Mouse (Mus musculus): ENCODE measurements around the gene Lama5.

Lama5 gene

DNA sequence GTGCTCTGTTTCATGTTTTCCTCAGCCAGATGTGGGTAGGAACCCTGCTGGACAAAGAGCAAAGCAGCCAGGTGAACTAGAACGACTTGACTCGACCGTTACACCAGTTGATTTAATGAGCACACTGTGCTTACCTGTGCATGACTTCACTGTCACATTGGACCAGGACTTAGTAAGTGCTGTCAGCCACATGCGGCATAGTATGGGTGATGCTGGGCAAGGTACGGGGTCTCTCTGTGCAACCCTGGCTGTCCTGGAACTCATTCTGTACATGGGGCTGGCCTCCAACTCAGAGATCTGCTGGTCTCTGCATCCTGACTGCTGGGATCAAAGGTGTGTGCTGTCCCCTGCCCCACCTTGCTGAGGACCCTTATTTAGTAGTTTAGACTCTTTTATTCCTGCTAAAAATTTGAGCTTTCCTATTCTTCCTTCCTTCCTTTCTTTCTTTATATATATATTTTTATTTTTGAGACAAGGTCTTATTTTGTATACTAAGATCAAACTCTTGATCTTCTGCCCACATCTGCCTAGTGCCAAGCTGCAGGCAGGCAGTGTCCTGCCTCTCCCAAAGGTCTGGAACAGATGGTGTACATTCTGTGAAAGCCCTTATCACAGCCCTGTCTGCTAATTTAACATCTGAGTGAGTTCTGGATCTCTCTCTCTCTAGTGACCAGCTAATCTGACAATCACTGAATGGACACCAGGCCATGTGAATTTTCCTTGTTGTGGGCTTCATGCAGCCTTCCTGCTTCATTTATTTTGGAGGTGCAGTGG, 29.0 kb upstream of the Lama5 start:
- no peak for DNase-seq (ENCODE audit: low read depth)

DNA sequence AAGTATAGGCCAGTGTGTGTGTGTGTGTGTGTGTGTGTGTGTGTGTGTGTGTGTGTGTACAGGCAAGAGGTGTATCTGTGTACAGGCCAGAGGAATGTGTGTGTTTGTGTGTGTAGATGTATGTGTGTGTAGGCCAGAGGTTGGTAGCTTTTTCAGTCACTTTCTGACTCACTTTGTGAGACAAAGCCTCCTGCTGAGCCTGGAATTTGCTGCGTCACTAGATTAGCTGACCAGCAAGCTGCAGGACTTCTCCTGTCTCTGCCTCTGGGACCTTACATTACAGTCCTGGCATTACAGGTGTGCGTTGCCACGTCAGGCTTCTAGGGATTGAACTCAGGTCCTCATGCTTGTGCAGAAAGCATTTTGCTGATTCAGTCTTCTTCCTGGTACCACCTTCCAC, 26.2 kb upstream of the Lama5 start:
- no peak for DNase-seq (ENCODE audit: low read depth)

DNA sequence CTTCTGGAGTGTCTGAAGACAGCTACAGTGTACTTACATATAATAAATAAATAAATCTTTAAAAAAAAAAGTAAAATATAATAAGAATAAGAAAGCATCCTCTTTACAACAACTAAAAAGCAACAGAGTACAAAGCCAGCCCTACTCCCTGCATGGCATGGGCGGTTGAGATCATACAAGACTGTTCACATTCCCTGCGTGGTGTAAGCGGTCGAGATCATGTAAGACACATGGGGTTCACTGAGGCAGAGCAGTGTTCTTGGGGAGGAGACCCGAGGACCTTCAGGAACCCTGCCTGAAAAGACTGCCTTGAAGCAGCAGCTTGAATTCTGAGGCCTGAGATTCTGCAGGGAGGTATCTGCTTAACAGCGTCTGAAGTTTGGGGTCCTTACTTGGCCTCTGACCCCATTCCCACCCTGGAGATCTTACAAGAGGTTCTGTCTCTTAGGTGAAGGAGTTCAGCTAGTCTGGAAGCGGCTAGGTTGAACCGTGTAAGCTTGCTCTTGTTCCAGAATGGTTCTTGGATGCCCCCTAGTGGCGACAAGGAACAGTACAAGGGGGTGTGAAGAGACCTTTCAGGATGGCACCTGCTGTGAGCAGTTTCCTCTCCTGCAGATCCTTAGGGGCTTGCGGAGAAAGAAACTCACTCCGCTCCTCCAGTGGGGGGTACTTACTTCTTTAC, 25.4 kb upstream of the Lama5 start:
- DNase-seq (ENCODE audit: low read depth): peak; percentile 92

DNA sequence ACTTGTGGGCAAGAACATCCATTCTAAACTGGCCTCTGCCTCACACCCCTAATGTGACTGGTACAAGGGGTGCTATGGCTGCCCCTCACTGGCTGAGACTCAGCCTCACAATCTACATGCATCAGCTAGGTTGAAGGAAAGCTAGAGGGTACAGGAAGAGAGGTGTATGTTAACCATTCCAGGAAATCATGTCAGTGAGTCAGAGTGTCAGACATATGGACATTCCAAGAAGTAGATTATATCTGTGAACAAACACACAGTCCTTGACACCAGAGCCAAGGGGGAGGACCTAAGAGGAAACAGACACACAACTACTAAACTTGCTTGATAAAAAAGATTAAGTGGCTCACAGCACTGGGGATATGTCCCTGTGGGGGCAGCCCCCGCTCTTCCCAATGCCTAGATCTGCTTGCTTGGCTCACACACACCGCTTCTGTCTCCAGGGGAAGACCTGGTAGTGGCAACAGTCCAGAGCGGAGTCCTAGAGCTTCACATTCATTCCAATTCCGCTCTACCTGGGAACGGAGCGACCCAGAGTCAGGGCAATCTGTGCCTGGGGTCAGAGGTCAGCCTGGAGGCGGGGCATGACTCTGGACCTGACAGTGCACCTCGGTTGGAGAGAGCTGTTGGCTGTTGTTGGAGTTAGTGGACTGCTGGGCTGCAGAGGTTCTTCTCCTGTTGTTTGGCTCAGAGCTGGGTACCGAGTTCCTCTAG, 23.4 kb upstream of the Lama5 start:
- DNase-seq (ENCODE audit: low read depth): peak; percentile 29

DNA sequence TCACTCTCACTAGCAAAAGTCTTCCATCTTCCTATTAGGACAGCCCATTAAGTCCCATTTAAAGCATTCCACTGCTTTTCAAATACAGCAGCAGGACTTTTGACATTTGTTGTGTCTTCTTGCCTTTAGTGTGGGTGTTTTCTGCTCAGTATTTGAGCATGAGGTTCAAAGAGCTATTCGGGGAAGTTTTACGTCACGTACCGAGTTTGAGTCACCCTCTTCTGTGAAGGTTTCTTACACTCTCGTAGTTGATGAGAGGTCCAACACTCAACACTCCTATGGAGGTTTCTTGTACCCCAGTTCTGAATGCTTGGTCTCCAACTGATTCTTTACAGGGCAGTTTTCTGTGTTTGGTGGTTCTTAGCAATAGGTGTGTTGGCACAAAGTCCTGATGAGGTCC, 22.3 kb upstream of the Lama5 start:
- DNase-seq (ENCODE audit: low read depth): peak; percentile 65

DNA sequence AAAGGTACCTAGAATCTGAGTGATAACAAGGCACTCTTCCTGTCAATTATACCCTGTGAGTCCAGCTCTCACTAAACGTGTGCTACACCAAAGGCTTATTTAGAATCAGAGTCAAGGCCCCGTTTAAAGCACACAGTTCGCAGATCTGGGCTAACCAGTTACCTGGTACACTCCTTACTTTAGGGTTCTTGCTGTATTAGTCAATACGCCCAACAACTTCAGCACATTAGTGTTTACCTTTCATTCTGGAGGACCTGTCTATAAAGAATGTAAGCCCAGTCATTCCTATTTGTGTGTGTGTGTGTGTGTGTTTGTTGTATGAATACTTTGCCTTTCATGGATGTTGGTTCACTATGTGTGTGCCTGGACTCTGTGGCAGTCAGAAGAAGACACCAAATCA, 17.4 kb upstream of the Lama5 start:
- no peak for DNase-seq (ENCODE audit: low read depth)

DNA sequence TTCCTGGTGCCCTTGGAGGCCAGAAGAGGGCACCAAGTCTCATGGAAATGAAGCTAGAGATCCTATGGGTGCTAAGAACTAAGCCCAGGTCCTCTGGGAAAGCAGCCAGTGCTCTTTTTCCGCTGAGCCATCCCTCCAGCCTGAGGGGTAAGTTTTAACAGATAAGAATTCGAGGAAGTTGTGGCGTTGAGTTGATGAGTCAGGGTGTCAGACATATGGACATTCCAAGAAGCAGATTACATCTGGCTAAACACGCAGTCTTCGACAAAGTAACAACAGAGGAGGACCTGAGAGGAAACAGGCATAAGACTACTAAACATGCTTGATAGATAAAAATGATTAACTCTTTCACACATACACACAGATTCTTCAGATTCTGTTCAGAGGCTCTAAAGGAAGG, 12.9 kb upstream of the Lama5 start:
- DNase-seq (ENCODE audit: low read depth): no peak

DNA sequence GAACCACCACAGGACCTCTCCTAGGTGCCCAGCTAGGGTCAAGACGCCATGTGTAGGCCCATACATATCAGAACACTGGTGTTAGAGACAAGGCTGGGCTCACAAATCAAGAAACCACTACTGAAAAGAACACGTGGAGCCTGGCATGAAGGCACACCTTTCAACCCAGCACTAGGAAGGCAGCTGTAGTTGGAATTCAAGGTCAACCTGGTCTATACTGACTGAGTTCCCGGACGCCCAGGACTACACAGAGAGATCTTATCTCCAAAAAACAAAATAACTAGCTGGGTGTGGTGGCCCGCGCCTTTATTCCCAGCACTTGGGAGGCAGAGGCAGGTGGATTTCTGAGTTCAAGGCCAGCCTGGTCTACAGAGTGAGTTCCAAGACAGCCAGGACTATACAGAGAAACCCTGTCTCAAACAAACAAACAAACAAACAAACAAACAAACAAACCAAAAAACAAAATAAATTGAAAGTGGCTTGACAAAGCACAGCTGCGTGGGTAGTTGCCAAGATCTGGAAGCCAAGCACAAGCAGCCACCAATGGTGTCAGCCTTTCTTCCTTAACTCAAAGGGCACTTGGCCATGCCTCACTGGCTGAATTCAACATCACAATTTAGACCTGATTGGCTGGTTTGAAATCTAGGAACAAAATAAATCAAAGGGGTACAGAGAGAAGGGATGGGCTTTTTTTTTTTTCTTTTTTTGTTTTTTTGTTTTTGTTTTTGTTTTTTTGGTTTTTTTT, 12.1 kb upstream of the Lama5 start:
- no peak for DNase-seq (ENCODE audit: low read depth)

DNA sequence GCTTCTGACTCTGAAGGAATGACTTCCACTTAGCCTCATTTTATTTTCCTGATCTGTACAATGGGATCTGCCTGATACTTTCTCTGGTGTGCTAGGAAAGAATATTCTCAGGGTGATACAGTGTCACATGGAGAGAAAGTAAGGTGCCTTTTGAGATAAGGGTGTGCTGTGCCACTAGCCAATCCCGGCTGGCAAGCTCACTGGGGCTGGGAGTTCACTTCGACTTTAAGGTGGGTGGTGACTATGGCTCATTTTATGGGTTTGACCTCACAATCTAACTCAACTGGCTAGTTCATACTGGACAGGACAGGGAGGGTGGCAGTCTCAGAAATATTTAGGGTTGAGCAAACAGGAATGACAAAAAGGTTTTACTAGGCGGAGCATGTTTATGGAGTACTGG, 11.3 kb upstream of the Lama5 start:
- no peak for DNase-seq (ENCODE audit: low read depth)

DNA sequence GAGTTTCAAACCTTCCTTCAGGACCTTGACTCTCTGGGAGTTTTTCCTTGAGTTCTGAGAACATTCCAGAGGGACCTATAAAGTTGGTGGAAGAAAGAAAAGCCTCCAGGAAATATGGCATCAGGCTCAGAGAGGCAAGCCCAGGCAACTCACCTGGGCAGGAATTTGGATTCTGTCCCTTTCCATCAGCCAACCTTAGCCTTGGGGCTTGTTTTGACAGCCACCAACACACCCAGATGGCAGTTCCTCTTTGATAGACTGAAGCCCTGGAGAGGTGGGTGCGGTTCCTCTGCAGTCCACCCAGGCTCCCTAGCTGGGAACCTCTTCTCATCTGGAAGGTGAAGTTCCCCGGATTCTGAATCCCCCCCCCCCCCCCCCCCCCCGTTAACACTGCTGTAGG, 10.8 kb upstream of the Lama5 start:
- DNase-seq (ENCODE audit: low read depth): no peak

DNA sequence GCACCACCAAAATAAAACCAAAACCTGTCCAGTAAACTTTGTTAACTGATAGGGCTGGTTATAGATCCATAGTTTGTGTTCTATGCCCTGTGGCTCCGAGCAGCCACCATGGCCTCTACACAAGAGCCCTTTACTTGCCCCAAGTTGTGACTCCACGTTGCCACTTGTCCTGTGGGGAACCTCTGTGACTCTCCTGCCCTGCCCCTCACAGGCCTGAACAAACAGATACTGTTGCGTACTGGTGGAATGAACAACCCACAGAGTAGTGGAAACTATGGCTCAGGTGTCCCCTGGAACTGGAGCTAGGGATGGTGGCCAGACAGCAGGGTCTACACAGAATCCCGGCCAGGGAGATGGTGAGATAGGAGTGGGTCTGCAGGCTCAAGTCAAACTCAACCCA, 10.1 kb upstream of the Lama5 start:
- no peak for DNase-seq (ENCODE audit: low read depth)

DNA sequence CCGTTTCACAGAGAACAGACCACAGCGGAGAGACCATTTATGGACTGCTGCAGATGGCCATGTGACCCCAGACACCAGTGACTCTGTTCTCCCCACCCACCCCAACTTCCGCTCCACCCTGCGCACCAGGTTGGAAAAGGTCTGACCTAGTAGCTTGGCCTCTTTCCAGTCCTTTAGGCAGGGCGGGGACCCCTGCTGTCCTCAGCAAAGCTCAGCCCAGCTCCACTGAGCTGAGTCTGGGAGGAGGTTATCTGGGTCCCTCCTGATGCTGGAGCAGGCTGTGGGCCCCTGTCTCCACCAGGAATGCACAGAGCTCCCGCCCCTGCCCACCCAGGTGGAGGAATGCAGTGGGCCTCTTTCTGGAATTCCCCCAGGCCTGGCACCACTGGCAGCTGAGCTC, 9.3 kb upstream of the Lama5 start:
- DNase-seq (ENCODE audit: low read depth): no peak

DNA sequence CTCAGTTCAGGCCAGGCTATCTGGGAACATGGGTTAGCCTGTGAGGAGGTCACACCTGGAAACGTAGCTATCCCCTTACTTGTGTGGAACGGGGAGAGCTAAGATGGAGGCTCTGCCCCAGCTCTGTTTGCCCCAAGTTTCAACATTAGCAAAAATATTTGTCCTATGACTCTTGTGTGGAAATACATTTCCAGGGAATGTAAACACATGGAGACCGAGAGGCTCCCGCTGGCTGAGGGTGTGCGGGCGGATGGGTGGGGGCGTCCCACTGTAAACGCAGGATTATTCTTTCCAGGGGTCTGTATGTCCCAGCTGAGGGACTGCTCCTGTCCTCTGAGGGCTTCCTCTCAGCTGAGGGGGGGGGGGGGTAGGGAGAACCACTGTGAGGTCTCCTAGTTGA, 8.7 kb upstream of the Lama5 start:
- no peak for DNase-seq (ENCODE audit: low read depth)

DNA sequence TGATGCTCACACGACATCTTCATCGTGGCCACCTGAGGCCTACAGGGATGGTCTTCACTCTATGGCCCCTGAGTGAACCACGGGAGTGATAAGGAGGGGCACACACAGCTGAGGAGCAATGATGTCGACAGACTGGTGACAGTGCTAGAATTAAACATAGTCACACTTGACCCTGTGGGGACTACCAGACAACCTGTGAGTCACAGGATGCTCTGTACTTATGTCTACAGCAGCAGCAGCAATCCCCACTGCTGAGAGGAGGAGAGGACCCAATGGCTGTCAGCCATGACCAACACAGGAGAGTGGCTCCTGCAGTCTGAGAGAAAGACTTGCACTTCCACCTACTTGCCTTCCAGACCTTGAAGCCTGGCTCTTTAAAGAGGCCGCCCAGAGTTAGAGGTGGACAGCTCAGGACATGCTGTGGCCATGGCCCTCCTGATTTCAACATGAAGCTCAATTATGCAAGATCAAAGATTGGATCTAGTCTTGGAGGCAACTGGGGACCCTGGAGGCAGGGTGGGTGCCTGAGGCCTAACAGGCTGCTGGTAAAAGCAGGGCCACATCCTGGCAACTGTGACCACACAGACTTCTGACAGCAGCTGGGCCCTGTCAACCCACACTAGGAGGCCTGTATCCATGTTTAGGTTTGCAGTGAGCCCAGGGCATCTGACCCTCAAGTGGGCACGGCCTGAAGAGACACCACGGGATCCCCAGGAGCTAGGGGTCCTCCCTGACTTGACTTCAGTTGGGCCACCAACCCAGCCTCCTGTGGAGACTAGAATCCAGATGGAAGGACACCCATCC, 7.6 kb upstream of the Lama5 start:
- DNase-seq (ENCODE audit: low read depth): no peak

DNA sequence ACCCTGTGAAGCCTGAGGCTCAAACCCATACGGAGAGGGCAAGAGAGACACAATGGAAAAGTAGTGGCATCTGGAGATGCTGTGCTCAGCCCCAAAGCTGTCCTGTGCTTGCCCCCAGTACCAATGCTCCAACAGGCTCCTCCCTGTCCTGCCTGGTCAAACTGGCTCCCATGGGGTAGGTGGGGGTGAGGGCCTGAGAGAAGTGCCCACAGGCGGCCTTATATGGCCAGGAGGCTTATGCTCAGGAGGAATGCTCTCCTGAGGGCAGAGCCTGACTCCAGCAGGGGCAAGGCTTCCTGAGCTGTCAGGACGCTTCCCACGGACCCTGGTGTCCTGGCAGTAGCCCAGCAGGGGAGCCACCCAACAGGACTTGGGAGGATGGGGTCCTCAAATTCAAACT, 4.8 kb upstream of the Lama5 start:
- no peak for DNase-seq (ENCODE audit: low read depth)

DNA sequence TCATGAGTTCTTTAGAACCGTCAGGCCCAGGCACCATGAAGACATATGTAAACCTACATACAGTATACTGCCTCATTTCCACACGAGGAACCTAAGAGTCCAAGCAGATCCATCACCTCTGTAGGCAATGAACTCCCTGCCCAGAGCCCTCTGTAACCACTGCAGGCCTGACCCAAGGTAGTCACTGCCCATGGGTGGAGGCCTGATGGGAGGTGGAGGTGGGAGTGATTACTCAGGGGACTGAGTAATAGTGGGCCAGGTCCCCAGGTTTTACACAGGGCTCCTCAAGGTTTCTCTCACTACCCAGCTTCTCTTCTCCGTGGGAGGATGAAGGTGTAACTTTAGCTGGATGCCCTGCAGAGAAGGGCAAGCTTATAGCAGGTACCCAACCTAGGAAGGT, 3.5 kb upstream of the Lama5 start:
- no peak for DNase-seq (ENCODE audit: low read depth)

DNA sequence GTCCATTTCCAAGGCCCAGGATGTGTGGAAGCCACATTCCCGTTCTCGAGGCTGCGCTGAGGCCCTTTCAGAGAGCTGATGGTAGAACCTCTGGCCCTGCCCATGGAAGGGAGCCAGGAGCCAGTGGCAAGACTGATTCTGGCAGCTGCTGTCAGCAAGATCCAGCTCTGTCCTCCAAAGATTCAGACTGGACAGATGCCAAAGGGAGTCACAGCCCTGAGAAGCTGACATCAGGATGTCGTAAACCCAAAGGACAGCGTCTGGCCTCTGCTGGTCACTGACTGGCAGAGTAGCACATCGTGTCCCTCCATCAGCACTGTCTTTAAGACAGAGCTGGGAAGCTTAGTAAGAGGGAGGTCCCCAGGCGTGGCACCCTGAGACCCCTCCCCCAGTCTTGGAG, 2.9 kb upstream of the Lama5 start:
- no peak for DNase-seq (ENCODE audit: low read depth)

DNA sequence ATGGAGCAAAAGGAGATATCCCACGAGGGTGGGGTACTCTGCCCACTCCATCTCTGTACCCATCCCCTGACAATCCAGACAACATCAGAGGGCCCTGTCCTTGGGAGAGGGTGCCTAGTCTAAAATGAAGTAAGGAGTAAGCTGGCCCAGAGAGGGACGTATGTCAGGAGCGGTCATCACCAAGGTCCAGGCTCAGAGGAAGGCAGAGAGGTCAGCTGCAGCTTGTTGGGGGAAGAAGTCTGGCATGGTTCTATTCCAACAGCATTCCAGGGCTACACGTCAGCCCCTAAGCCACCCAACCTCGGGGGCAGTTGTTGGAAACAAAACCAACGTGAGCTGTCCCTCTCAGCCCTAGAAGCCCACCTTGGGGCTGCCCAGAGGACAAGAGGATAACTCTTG, 2.4 kb upstream of the Lama5 start:
- DNase-seq (ENCODE audit: low read depth): no peak

DNA sequence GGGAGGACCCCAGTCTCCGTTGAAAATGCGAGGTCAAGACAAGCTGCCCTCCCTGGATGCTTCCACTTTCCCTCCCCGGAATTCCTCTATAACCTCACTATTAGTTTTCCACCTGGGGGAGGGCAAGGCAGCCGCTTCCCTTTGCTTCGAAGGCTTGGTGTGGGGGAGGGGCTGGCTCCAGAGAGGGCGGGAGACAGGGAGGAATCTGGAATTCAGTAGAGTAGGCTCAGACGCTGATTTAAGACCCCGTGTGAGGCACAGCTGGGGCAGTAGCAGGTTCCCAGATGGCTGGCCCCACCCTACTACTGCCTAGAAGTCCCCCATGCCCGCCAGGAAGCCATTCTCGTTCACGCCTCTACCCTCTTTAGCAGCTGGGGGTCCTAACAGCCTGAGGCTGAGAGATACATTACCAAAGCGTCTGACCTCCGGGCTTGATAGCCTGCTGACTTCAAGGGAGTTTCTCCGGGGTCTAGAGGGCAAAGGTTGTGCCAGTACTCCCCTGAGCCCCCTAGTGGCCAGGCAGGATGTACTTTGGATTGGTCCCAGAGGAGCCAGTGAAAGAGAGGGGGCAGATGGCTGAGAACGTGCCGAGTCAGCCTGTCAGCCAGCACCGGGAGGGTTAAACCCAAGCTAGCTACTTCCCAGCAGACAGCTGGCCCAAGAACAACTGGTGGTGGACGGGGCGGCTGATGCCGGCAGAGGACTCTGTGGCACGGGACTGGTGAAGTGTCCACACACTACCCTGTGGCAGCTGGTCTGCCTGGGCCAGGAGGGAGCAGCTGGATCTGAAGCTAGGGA, 1.8 kb upstream of the Lama5 start:
- peak; percentile 72 for DNase-seq (ENCODE audit: low read depth)

DNA sequence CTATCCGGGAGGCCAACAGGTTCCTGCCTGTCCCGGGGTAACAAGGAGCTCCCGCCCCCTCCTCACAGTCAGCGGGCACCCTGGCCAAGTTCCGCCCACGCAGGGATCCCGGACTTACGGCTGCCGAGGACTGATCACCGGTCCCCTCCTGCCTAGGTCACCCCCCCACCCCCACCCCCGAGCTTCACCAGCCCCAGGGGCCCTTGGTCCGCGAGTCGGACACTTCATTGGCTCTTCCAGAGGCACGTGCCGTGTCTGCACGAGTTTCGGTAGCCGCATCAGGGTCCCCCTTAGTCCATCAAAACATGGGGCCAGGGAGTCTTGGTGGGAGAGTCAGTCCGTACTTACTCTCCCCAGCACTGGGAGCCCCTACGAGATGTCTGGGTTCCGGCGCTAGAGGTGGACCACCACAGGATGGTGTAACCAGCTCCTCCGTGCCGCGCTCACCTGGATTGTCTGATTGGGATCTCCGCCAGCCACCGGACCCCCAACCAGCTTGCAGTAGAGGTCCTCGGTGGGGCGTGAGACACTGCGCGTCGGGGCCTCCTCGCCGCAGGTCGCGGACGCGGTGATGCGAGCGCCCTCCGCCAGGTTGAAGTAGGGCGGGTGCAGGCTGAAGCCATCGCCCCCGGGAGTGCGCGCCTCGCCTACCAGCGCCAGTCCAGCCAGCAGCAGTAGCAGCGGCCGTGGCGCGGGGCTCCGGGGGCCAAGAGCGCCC, 456 bp downstream of the Lama5 start:
- peak; percentile 46 for DNase-seq (ENCODE audit: low read depth)
